Mouse (Mus musculus) embryonic facial prominence, embryonic 11.5 days (tissue): ENCODE results near the gene Fbxo34. TPM values are rescaled to one million over a fixed set of nuclear protein-coding genes. Genes with fewer than 3 reads are reported as not detected.
"Not testable (repeated sequence)": the region's sequence is repeated elsewhere in the genome, so short reads cannot be mapped to it uniquely, and the experiment has no call there.

Experiments
- ATAC-seq: fragments of 200-750 bp; cut with Nextera tagmentation; replicated peaks from 2 replicates; pipeline ENCODE4 v1.8.0; 2017; ENCODE audit warnings: low read depth; ENCODE audit not compliant: insufficient number of reproducible peaks, low FRiP score, low TSS enrichment
- DNase-seq: peaks from one replicate; pipeline ENCODE4 v3.0.0-alpha.2; 2015; ENCODE audit warnings: low spot score
- H3K27ac ChIP-seq: fragments of 300-500 bp; sonication (generic); replicated peaks from 2 replicates; pipeline ENCODE4 v1.5.1; 2014; ENCODE audit warnings: mild to moderate bottlenecking, low read depth, low read length, control low read depth
- H3K27me3 ChIP-seq: fragments of 300-500 bp; sonication (generic); 2 replicates; pipeline ENCODE4 v1.6.1; 2014; ENCODE audit warnings: mild to moderate bottlenecking, low read length, moderate library complexity, mixed read lengths; ENCODE audit not compliant: control insufficient read depth, insufficient read depth
- H3K36me3 ChIP-seq: fragments of 300-500 bp; sonication (generic); replicated peaks from 2 replicates; pipeline ENCODE4 v1.6.1; 2014; ENCODE audit warnings: low read depth, mild to moderate bottlenecking, low read length, moderate library complexity, mixed read lengths; ENCODE audit not compliant: control insufficient read depth, insufficient read depth
- H3K4me1 ChIP-seq: fragments of 300-500 bp; sonication (generic); 2 replicates; pipeline ENCODE4 v1.6.1; 2014; ENCODE audit warnings: low read length, mixed read lengths; ENCODE audit not compliant: control insufficient read depth, insufficient read depth
- H3K4me2 ChIP-seq: fragments of 300-500 bp; sonication (generic); 2 replicates; pipeline ENCODE4 v1.6.1; 2014; ENCODE audit warnings: low read depth, mild to moderate bottlenecking, control low read depth, low read length, moderate library complexity
- H3K4me3 ChIP-seq: fragments of 300-500 bp; sonication (generic); 2 replicates; pipeline ENCODE4 v1.5.1; 2014; ENCODE audit warnings: low read depth, low read length, control low read depth
- H3K9ac ChIP-seq: fragments of 300-500 bp; sonication (generic); replicated peaks from 2 replicates; pipeline ENCODE4 v1.6.1; 2014; ENCODE audit warnings: mild to moderate bottlenecking, control low read depth, low read length
- H3K9me3 ChIP-seq: fragments of 300-500 bp; sonication (generic); replicated peaks from 2 replicates; pipeline ENCODE4 v1.6.1; 2016; ENCODE audit warnings: mild to moderate bottlenecking, low read length, inconsistent platforms, mixed read lengths; ENCODE audit not compliant: control insufficient read depth
- WGBS: fragments of 180-500 bp; shearing (Covaris S2); extraction: QIAGEN DNeasy Blood & Tissue Kit; methylation state at CpG from one replicate; pipeline ENCODE4 v1.1.7; 2014; 5-methylcytosine and 5-hydroxymethylcytosine counted together
- polyA plus RNA-seq: library from polyadenylated mRNA; unstranded; fragments of >200 nt; fragmentation: Nextera tagmentation; extraction: Ambion mirVana; gene quantifications from 2 replicates; pipeline ENCODE4 v1.2.1, GENCODE M21; 2014

Gene Fbxo34
- polyA plus RNA-seq, 1 experiment from 2014 or later, result 22.8 TPM

GRCm38 (mm10) chr14:47525374-47525773 lies 75.2 kb downstream of the Fbxo34 start:
- DNase-seq, result no peak
- Histone ChIP-seq H3K9me3 (no peaks in the 10 kb centered on the region), H3K4me2 (no peak overlapping the region), H3K36me3 (no peaks in the 10 kb centered on the region), H3K9ac (no peak overlapping the region), H3K4me3 (no peak overlapping the region), H3K4me1 (no peaks in the 10 kb centered on the region), H3K27ac (no peak overlapping the region), H3K27me3 (no peaks in the 10 kb centered on the region)
- no peak for ATAC-seq
- 81% methylated on average over 8 of the region's 8 CpGs for WGBS

DNA sequence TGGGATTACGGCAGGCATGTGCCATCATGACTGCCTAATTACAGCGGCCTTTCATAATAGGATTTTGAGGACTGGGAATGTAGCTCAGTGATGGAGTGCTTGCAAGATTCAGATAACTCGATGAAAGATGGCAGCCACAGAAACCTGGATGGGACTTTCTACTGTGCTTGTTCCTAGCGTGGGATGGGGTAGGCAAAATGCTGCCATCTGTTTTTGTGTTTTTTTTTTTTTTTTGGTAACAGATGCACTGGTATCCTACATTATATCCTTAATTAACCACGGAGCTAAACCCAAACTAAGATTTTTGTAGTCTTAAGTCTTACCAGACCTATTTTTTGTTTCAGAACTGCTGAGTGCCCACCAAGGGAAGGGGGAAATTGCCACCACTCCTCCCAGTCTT lies 75.6 kb downstream of the Fbxo34 start:
- Histone ChIP-seq H3K9me3 (no peaks in the 10 kb centered on the region), H3K9ac (no peak overlapping the region), H3K4me1 (no peaks in the 10 kb centered on the region), H3K27me3 (no peaks in the 10 kb centered on the region), H3K36me3 (no peaks in the 10 kb centered on the region), H3K27ac (no peak overlapping the region), H3K4me3 (no peak overlapping the region), H3K4me2 (no peak overlapping the region)
- ATAC-seq (no peak), DNase-seq (no peak)
- WGBS, result 83% methylated on average over 5 of the region's 5 CpGs

GRCm38 (mm10) chr14:47527833-47528232 lies 77.6 kb downstream of the Fbxo34 start:
- Histone ChIP-seq H3K9ac (no peak overlapping the region), H3K9me3 (no peaks in the 10 kb centered on the region), H3K36me3 (no peaks in the 10 kb centered on the region), H3K27ac (no peak overlapping the region), H3K4me2 (no peak overlapping the region), H3K27me3 (no peaks in the 10 kb centered on the region), H3K4me1 (no peaks in the 10 kb centered on the region), H3K4me3 (no peak overlapping the region)
- ATAC-seq (no peak), DNase-seq (no peak)
- WGBS, result 74% methylated on average over 2 of the region's 2 CpGs

- ATAC-seq (no peak), DNase-seq (no peak)
- Histone ChIP-seq H3K27me3 (no peaks in the 10 kb centered on the region), H3K4me3 (no peak overlapping the region), H3K4me2 (no peak overlapping the region), H3K9ac (no peak overlapping the region), H3K36me3 (no peaks in the 10 kb centered on the region), H3K27ac (no peak overlapping the region), H3K9me3 (no peaks in the 10 kb centered on the region), H3K4me1 (no peaks in the 10 kb centered on the region)
- 87% methylated on average over 3 of the region's 3 CpGs for WGBS
Measured at GRCm38 (mm10) chr14:47528293-47528692, 78.1 kb downstream of the Fbxo34 start.

DNA sequence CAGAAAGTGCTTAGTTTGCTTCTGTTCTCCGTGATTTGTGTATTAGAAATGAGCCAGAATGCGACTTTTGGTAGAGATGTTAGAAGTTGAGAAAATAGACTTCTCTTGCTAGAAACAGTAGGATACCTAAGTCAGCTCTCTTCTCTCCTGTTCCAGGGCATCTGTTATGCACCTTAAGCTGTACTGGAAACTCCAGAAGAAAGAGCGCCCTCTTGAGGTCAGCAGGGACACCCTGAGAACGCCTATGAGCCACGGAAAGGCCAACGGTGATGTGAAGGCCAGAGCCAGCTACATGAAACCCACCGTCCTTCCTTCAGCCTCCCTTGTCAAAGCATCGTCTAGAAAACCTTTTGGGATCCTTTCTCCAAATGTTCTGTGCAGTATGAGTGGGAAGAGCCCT lies 78.8 kb downstream of the Fbxo34 start:
- WGBS, result 37% methylated on average over 8 of the region's 8 CpGs
- Histone ChIP-seq H3K4me3 (no peak overlapping the region), H3K9me3 (no peaks in the 10 kb centered on the region), H3K9ac (no peak overlapping the region), H3K27ac (no peak overlapping the region), H3K4me1 (no peaks in the 10 kb centered on the region), H3K36me3 (no peaks in the 10 kb centered on the region), H3K4me2 (no peak overlapping the region), H3K27me3 (no peaks in the 10 kb centered on the region)
- peak; percentile 82 for DNase-seq
- ATAC-seq, result no peak

- not testable (repeated sequence) for H3K36me3 ChIP-seq, H3K4me2 ChIP-seq, H3K9me3 ChIP-seq, H3K9ac ChIP-seq, H3K4me1 ChIP-seq, H3K27me3 ChIP-seq, ATAC-seq, H3K4me3 ChIP-seq, H3K27ac ChIP-seq, DNase-seq
- 91% methylated on average over 10 of the region's 12 CpGs for WGBS
Measured at GRCm38 (mm10) chr14:47529592-47529991, 79.4 kb downstream of the Fbxo34 start.

- Histone ChIP-seq H3K36me3 (no peaks in the 10 kb centered on the region), H3K4me3 (no peak overlapping the region), H3K4me2 (no peak overlapping the region), H3K9ac (no peak overlapping the region), H3K4me1 (no peaks in the 10 kb centered on the region), H3K9me3 (no peaks in the 10 kb centered on the region), H3K27ac (no peak overlapping the region), H3K27me3 (no peaks in the 10 kb centered on the region)
- WGBS, result 76% methylated on average over 1 of the region's 1 CpGs
- ATAC-seq, result no peak
- DNase-seq, result no peak
Measured at GRCm38 (mm10) chr14:47532496-47532895, 82.3 kb downstream of the Fbxo34 start.

- H3K4me1 ChIP-seq, result no peaks in the 10 kb centered on the region
- no peaks in the 10 kb centered on the region for H3K27me3 ChIP-seq
- no peaks in the 10 kb centered on the region for H3K9me3 ChIP-seq
- DNase-seq (peak; percentile 74), ATAC-seq (peak; percentile 91; the same call in 1 of the 2 replicates)
- no peaks in the 10 kb centered on the region for H3K36me3 ChIP-seq
- WGBS, result 36% methylated on average over 11 of the region's 11 CpGs
- H3K9ac ChIP-seq, result no peak overlapping the region
- H3K4me3 ChIP-seq, result no peak overlapping the region
- peak overlapping the region; percentile 41; the same call in 1 of the 2 replicates for H3K27ac ChIP-seq
- no peak overlapping the region for H3K4me2 ChIP-seq
Measured at GRCm38 (mm10) chr14:47533365-47534175, 83.3 kb downstream of the Fbxo34 start.
